Mouse (Mus musculus) hindbrain, embryonic 14.5 days (tissue): ENCODE data around the gene Pigh. TPM values are rescaled to one million over a fixed set of nuclear protein-coding genes. Genes with fewer than 3 reads are reported as not detected.

Source experiments
- ATAC-seq: fragments of 200-750 bp; cut with Nextera tagmentation; 2 replicates; pipeline ENCODE4 v1.8.0; 2017; ENCODE audit warnings: moderate number of reproducible peaks, mild to moderate bottlenecking, moderate TSS enrichment, moderate library complexity; ENCODE audit not compliant: low FRiP score
- DNase-seq: peaks from one replicate; pipeline ENCODE4 v3.0.0-alpha.2; 2015; ENCODE audit warnings: low spot score
- H3K27ac ChIP-seq: fragments of 300-500 bp; sonication (generic); 2 replicates; pipeline ENCODE4 v1.5.1; 2014; ENCODE audit warnings: mild to moderate bottlenecking, moderate library complexity
- H3K27me3 ChIP-seq: fragments of 300-500 bp; sonication (generic); 2 replicates; pipeline ENCODE4 v1.6.1; 2014; ENCODE audit warnings: mild to moderate bottlenecking, low read length, mixed read lengths; ENCODE audit not compliant: control insufficient read depth, insufficient read depth
- H3K36me3 ChIP-seq: fragments of 300-500 bp; sonication (generic); replicated peaks from 2 replicates; pipeline ENCODE4 v1.6.1; 2014; ENCODE audit not compliant: control insufficient read depth, insufficient read depth
- H3K4me1 ChIP-seq: fragments of 300-500 bp; sonication (generic); replicated peaks from 2 replicates; pipeline ENCODE4 v1.6.1; 2014; ENCODE audit warnings: antibody characterized with exemption, low read length, mixed read lengths; ENCODE audit not compliant: control insufficient read depth, insufficient read depth
- H3K4me2 ChIP-seq: fragments of 300-500 bp; sonication (generic); replicated peaks from 2 replicates; pipeline ENCODE4 v1.6.1; 2014; ENCODE audit warnings: mild to moderate bottlenecking, moderate library complexity
- H3K4me3 ChIP-seq: fragments of 300-500 bp; sonication (generic); replicated peaks from 2 replicates; pipeline ENCODE4 v1.5.1; 2014; ENCODE audit warnings: mild to moderate bottlenecking, low read length
- H3K9ac ChIP-seq: fragments of 300-500 bp; sonication (generic); 2 replicates; pipeline ENCODE4 v1.6.1; 2014
- H3K9me3 ChIP-seq: fragments of 300-500 bp; sonication (generic); 2 replicates; pipeline ENCODE4 v1.6.1; 2016; ENCODE audit warnings: low read length; ENCODE audit not compliant: control insufficient read depth
- WGBS: fragments of 180-500 bp; shearing (Covaris S2); extraction: QIAGEN DNeasy Blood & Tissue Kit; methylation state at CpG from one replicate; pipeline ENCODE4 v1.1.7; 2014; 5-methylcytosine and 5-hydroxymethylcytosine counted together
- polyA plus RNA-seq: library from polyadenylated mRNA; unstranded; fragments of >200 nt; fragmentation: Nextera tagmentation; extraction: Ambion mirVana; gene quantifications from 2 replicates; pipeline ENCODE4 v1.2.1, GENCODE M21; 2014

Pigh gene
- polyA plus RNA-seq, 1 experiment from 2014 or later, result 16.4 TPM

DNA sequence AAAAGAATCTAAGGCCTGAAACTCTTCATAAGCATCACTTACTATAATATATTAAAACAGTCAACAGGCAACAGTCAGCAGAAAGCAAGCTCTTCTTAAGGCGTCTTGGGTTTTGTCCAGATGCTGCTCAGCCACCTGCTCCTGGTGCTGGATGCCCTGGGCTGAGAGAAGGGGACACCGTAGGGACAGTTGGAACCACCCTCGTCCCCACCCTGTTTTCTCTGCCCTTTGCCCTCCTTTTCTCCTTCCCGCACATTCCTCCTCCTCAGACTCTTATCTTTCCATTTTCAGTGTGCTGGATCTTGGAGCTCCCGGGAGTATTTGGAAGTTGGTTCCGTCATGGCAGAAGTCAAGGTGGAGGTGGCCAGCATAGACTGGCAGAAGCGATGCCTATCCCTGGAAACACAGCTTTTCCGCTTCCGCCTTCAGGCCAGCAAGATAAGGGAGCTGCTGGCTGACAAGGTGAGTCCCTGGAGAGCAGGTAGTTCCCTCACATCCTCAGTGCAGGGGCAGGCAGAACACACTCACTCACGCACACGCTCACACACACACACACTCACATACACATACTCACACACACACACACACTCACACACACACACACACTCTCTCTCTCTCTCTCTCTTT, 49.1 kb downstream of the Pigh start:
- no peak overlapping the region for H3K4me3 ChIP-seq
- H3K27ac ChIP-seq, result no peak overlapping the region
- WGBS, result 93% methylated on average over 11 of the region's 11 CpGs
- no peak overlapping the region for H3K4me2 ChIP-seq
- no peaks in the 10 kb centered on the region for H3K9me3 ChIP-seq
- ATAC-seq (no peak), DNase-seq (no peak)
- H3K27me3 ChIP-seq, result no peaks in the 10 kb centered on the region
- H3K9ac ChIP-seq, result no peak overlapping the region
- H3K4me1 ChIP-seq, result no peaks in the 10 kb centered on the region
- peaks cover 19% of the 10 kb centered on the region; the same call in 1 of the 2 replicates for H3K36me3 ChIP-seq

DNA sequence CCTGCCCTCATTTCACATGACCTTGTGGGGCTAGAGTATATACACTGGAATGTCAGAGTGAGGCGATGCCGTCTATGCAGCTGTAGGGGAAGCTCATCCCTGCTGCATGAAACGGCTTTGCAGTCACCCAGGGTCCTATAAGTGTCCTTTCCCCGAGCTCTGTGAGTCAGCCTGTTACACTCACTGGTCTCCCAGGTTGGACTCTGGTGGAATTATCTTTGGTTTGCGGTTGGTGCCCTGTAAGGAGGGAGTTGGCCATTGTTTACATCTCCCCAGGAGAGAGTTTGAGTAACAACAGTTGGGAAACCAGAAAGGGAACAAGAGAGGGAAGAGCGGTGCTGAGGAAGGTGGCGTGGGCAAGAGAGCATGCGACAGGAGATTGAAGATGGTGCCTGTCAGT, 49.7 kb downstream of the Pigh start:
- Histone ChIP-seq H3K4me3 (no peak overlapping the region), H3K4me2 (no peak overlapping the region), H3K36me3 (peaks cover 19% of the 10 kb centered on the region; the same call in 1 of the 2 replicates), H3K4me1 (no peaks in the 10 kb centered on the region), H3K9ac (no peak overlapping the region), H3K27ac (no peak overlapping the region), H3K9me3 (no peaks in the 10 kb centered on the region), H3K27me3 (no peaks in the 10 kb centered on the region)
- WGBS, result 69% methylated on average over 8 of the region's 8 CpGs
- no peak for DNase-seq
- ATAC-seq, result no peak

DNA sequence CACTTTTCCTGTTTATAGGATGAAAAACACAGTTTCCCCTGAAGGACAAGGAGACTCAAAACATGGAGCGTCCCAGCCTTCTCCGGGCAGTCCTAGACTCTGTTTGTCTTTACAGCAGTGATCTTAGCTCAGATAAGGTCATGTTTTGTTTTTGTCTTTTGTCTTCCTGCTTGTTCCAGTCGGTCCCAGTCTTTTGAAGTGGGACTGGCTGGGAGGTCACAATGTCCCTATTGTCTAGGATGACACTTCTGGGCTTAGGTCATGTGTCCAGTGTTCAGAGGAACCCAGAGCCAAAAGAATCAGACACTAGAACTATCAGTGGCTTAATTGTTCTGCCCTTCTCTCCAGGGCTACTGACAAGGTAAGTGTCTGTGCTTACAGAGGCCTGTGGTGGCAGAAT, 54.1 kb downstream of the Pigh start:
- Histone ChIP-seq H3K9me3 (no peaks in the 10 kb centered on the region), H3K9ac (no peak overlapping the region), H3K27me3 (no peaks in the 10 kb centered on the region), H3K4me1 (no peaks in the 10 kb centered on the region), H3K4me2 (no peak overlapping the region), H3K4me3 (no peak overlapping the region), H3K36me3 (no peaks in the 10 kb centered on the region), H3K27ac (no peak overlapping the region)
- no peak for DNase-seq
- no peak for ATAC-seq
- 8% methylated on average over 3 of the region's 3 CpGs for WGBS

DNA sequence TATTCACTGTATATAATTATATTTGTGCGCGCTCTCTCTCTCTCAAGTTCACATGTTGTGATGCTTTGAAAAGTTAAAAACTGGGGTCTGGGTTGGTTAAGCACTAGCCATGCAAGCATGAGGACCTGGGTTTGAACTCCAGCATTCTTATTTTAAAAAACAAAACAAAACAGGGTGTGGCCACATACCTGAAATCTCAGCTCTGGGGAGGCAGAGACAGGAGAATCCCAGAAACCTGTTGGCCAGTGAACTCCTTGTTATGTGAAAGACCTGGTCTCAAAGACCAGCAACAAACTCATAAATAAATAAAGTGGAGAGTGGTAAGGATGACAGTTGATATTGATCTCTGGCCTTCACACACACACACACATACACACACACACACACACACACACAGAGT, 55.1 kb downstream of the Pigh start:
- no peaks in the 10 kb centered on the region for H3K27me3 ChIP-seq
- 100% methylated on average over 2 of the region's 2 CpGs for WGBS

More for the DNA sequence above, 55.1 kb downstream of the Pigh start:
- Histone ChIP-seq H3K36me3 (no peaks in the 10 kb centered on the region), H3K4me1 (no peaks in the 10 kb centered on the region), H3K4me2 (no peak overlapping the region), H3K27ac (no peak overlapping the region), H3K9ac (no peak overlapping the region), H3K4me3 (no peak overlapping the region), H3K9me3 (no peaks in the 10 kb centered on the region)
- no peak for ATAC-seq
- no peak for DNase-seq

Other genes with a start within 250 kb of the Pigh start
- gene Atp6v1d, start 228.0 kb downstream of the Pigh start, polyA plus RNA-seq, result 128 and 135 TPM in 2 replicates
- 141 and 153 TPM in 2 replicates for gene Eif2s1, start 227.8 kb downstream of the Pigh start, polyA plus RNA-seq
- gene Plek2, start 182.7 kb downstream of the Pigh start, polyA plus RNA-seq, result 1.8 TPM in 2 replicates
- gene Tmem229b, start 82.0 kb downstream of the Pigh start, polyA plus RNA-seq, result 62.2 and 69.6 TPM in 2 replicates
- gene Plekhh1, start 60.5 kb downstream of the Pigh start, polyA plus RNA-seq, result 2.4 and 2.8 TPM in 2 replicates
- 32.0 and 35.6 TPM in 2 replicates for gene Arg2, start 41.1 kb upstream of the Pigh start, polyA plus RNA-seq
- gene Vti1b, start 83.0 kb upstream of the Pigh start, polyA plus RNA-seq, result 189 and 190 TPM in 2 replicates
- 37.5 and 42.3 TPM in 2 replicates for gene Rdh11, start 102.6 kb upstream of the Pigh start, polyA plus RNA-seq
- 0.72 TPM in 2 replicates for gene Rdh12, start 119.3 kb upstream of the Pigh start, polyA plus RNA-seq
- 9.7 and 11.7 TPM in 2 replicates for gene Zfyve26, start 206.7 kb upstream of the Pigh start, polyA plus RNA-seq
- 1.2 and 1.5 TPM in 2 replicates for gene Rad51b, start 207.6 kb upstream of the Pigh start, polyA plus RNA-seq